Mouse (Mus musculus) MEL (cell line): ENCODE data around the gene Ppil6.

Source experiments
- BHLHE40 ChIP-seq: IDR thresholded peaks from 2 replicates; pipeline ENCODE4 v1.6.1; 2012; ENCODE audit warnings: low read depth, mild to moderate bottlenecking, inconsistent platforms, low read length, improper control_type of control experiment, borderline replicate concordance
- CTCF ChIP-seq, 3 experiments: IDR thresholded peaks in 2 of 3; conservative IDR thresholded peaks in 1 of 3; 2 replicates each; pipeline ENCODE4 v1.5.1; 2011 to 2012; ENCODE audit warnings: low read length in 3 of 3, low read depth in 2 of 3, mild to moderate bottlenecking in 2 of 3, improper control_type of control experiment in 1 of 3, inconsistent platforms in 1 of 3, mixed read lengths in 1 of 3, moderate library complexity in 1 of 3; ENCODE audit not compliant: control insufficient read depth in 1 of 3, insufficient read depth in 1 of 3, poor library complexity in 1 of 3, severe bottlenecking in 1 of 3
- E2F4 ChIP-seq: IDR thresholded peaks from 2 replicates; pipeline ENCODE4 v1.6.1; 2011; ENCODE audit warnings: low read depth, low read length, improper control_type of control experiment, borderline replicate concordance
- EP300 ChIP-seq, 2 experiments: IDR thresholded peaks; 2 replicates each; pipeline ENCODE4 v1.6.1; 2011; ENCODE audit warnings: improper control_type of control experiment in 2 of 2, low read length in 2 of 2, low read depth in 1 of 2, mild to moderate bottlenecking in 1 of 2
- JUND ChIP-seq: IDR thresholded peaks from 2 replicates; pipeline ENCODE4 v1.6.1; 2011; ENCODE audit warnings: low read depth, mild to moderate bottlenecking, improper control_type of control experiment, low read length
- MAZ ChIP-seq: IDR thresholded peaks from 2 replicates; pipeline ENCODE4 v1.6.1; 2012; ENCODE audit warnings: low read depth, mild to moderate bottlenecking, inconsistent platforms, low read length, improper control_type of control experiment
- MEF2A ChIP-seq: IDR thresholded peaks from 2 replicates; pipeline ENCODE4 v1.6.1; 2014; ENCODE audit warnings: low read depth, mild to moderate bottlenecking, inconsistent platforms, low read length, improper control_type of control experiment; ENCODE audit not compliant: poor library complexity, insufficient replicate concordance, severe bottlenecking; ENCODE audit errors: extremely low read depth
- NRF1 ChIP-seq: IDR thresholded peaks from 2 replicates; pipeline ENCODE4 v1.6.1; 2014; ENCODE audit warnings: low read depth, mild to moderate bottlenecking, inconsistent platforms, low read length, improper control_type of control experiment, moderate library complexity; ENCODE audit not compliant: poor library complexity, insufficient read depth, severe bottlenecking
- POLR2A ChIP-seq, 2 experiments: IDR thresholded peaks; 2 replicates each; pipeline ENCODE4 v1.6.1; 2011 to 2012; ENCODE audit warnings: low read length in 2 of 2, mild to moderate bottlenecking in 2 of 2, control low read depth in 1 of 2, improper control_type of control experiment in 1 of 2, low read depth in 1 of 2, moderate library complexity in 1 of 2; ENCODE audit not compliant: control insufficient read depth in 1 of 2, insufficient read depth in 1 of 2, poor library complexity in 1 of 2
- RCOR1 ChIP-seq: IDR thresholded peaks from 2 replicates; pipeline ENCODE4 v1.6.1; 2012; ENCODE audit warnings: low read depth, mild to moderate bottlenecking, inconsistent platforms, low read length, improper control_type of control experiment
- TAL1 ChIP-seq: IDR thresholded peaks from 2 replicates; pipeline ENCODE4 v1.6.1; 2012; ENCODE audit warnings: mild to moderate bottlenecking, inconsistent platforms, low read length, moderate library complexity, mixed read lengths
- TCF12 ChIP-seq: IDR thresholded peaks from 2 replicates; pipeline ENCODE4 v1.6.1; 2014; ENCODE audit warnings: low read depth, mild to moderate bottlenecking, inconsistent platforms, low read length, improper control_type of control experiment, moderate library complexity
- ZNF384 ChIP-seq: IDR thresholded peaks from 2 replicates; pipeline ENCODE4 v1.6.1; 2012; ENCODE audit warnings: low read depth, mild to moderate bottlenecking, inconsistent platforms, low read length, improper control_type of control experiment

- no peak for TF ChIP-seq NRF1
- TF ChIP-seq EP300 (IDR thresholded peaks at IDR 0.05; ENCODE audit: low read depth in 1 of 2, low read length in 2 of 2), result no peak
- TF ChIP-seq POLR2A (IDR thresholded peaks at IDR 0.05; ENCODE audit: control insufficient read depth in 1 of 2, insufficient read depth in 1 of 2, low read depth in 1 of 2, low read length in 2 of 2, poor library complexity in 1 of 2), result no peak
- TF ChIP-seq MEF2A, result no peak
- no peak for TF ChIP-seq TAL1
- no peak for TF ChIP-seq CTCF (IDR thresholded peaks at IDR 0.05 in 2 of 3, conservative IDR thresholded peaks at IDR 0.05 in 1 of 3; ENCODE audit: control insufficient read depth in 1 of 3, insufficient read depth in 1 of 3, low read depth in 2 of 3, low read length in 3 of 3, poor library complexity in 1 of 3, severe bottlenecking in 1 of 3)
- no peak for TF ChIP-seq TCF12
- no peak for TF ChIP-seq JUND
- no peak for TF ChIP-seq RCOR1
- no peak for TF ChIP-seq E2F4
- no peak for TF ChIP-seq BHLHE40
- TF ChIP-seq MAZ, result no peak
- TF ChIP-seq ZNF384, result no peak
Observed at GRCm38 (mm10) chr10:41543439-41543838, 53.2 kb downstream of the Ppil6 start.
